Mouse (Mus musculus) stomach, postnatal 0 days (tissue): ENCODE measurements around the gene Ccdc173.

Experiments
- CTCF ChIP-seq: IDR thresholded peaks from 2 replicates; pipeline ENCODE4 v1.5.1; 2016; ENCODE audit warnings: antibody characterized with exemption, low read depth, mild to moderate bottlenecking, moderate library complexity
- EP300 ChIP-seq: optimal IDR thresholded peaks from 2 replicates; pipeline ENCODE3; 2016; ENCODE audit warnings: antibody characterized with exemption

DNA sequence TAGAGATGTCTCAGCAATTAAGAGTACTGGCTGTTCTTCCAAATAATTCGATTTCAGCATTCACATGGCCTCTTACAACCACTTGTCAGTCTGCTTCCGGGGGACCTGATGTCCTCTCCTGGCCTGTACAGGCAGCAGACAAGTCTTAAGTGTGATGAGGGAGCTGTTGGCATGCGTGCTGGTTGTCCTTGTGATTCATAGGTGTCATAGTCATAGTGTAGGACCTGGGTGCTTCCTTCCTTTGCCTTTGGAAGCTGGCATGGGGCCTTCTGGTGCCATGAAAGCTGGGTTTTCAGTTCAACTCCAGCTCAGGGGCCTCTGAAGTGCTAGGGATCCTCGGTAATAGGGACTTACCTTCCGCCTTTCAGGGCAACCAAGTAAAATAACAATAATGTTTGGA, 75.2 kb downstream of the Ccdc173 start:
- TF ChIP-seq CTCF: no peak
- no peak for TF ChIP-seq EP300
